Mouse (Mus musculus): ENCODE data around the gene Cpsf7.

- TF ChIP-seq CTCF (conservative IDR thresholded peaks at IDR 0.05 in 1 of 2, IDR thresholded peaks at IDR 0.05 in 1 of 2; ENCODE audit: low read depth in 2 of 2, low read length in 2 of 2) (no peak), E2F4 (IDR thresholded peaks at IDR 0.05; ENCODE audit: insufficient replicate concordance, low read depth, low read length) (no peak), GABPA (IDR thresholded peaks at IDR 0.05; ENCODE audit: insufficient replicate concordance, low read depth, low read length) (no peak), TBP (conservative IDR thresholded peaks at IDR 0.05; ENCODE audit: low read depth, low read length) (no peak), POLR2A (IDR thresholded peaks at IDR 0.05; ENCODE audit: low read depth, low read length) (no peak), EP300 (IDR thresholded peaks at IDR 0.05; ENCODE audit: low read length) (peak; percentile 36; the same call in 1 of the 2 replicates), ZNF384 (IDR thresholded peaks at IDR 0.05; ENCODE audit: low read depth, low read length) (no peak), MXI1 (IDR thresholded peaks at IDR 0.05; ENCODE audit: low read depth, low read length) (no peak; the same call in 1 of the 2 replicates), HCFC1 (IDR thresholded peaks at IDR 0.05; ENCODE audit: low read depth, low read length) (no peak), NELFE (IDR thresholded peaks at IDR 0.05; ENCODE audit: low read depth, low read length) (no peak), USF2 (conservative IDR thresholded peaks at IDR 0.05; ENCODE audit: low read depth, low read length) (no peak), CHD2 (IDR thresholded peaks at IDR 0.05; ENCODE audit: low read length) (no peak), RCOR1 (conservative IDR thresholded peaks at IDR 0.05; ENCODE audit: low read depth, low read length) (no peak)
Measured at GRCm38 (mm10) chr19:10589127-10589857, 64.2 kb downstream of the Cpsf7 start.

All from CH12.LX (cell line).